Mouse (Mus musculus) forebrain, embryonic 16.5 days (tissue): ENCODE data around the gene Crb3. TPM values are rescaled to one million over a fixed set of nuclear protein-coding genes. Genes with fewer than 3 reads are reported as not detected.

Experiments used
- ATAC-seq: fragments of 200-750 bp; cut with Nextera tagmentation; 2 replicates; pipeline ENCODE4 v1.8.0; 2017; ENCODE audit warnings: mild to moderate bottlenecking, moderate library complexity
- H3K27ac ChIP-seq: fragments of 300-500 bp; sonication (generic); 2 replicates; pipeline ENCODE4 v1.5.1; 2014; ENCODE audit warnings: low read length, control low read depth
- H3K27me3 ChIP-seq: fragments of 300-500 bp; sonication (generic); replicated peaks from 2 replicates; pipeline ENCODE4 v1.6.1; 2014; ENCODE audit warnings: low read length; ENCODE audit not compliant: control insufficient read depth, insufficient read depth
- H3K36me3 ChIP-seq: fragments of 300-500 bp; sonication (generic); 2 replicates; pipeline ENCODE4 v1.6.1; 2014; ENCODE audit not compliant: control insufficient read depth, insufficient read depth
- H3K4me1 ChIP-seq: fragments of 300-500 bp; sonication (generic); replicated peaks from 2 replicates; pipeline ENCODE4 v1.6.1; 2014; ENCODE audit warnings: low read length; ENCODE audit not compliant: control insufficient read depth, insufficient read depth
- H3K4me2 ChIP-seq: fragments of 300-500 bp; sonication (generic); 2 replicates; pipeline ENCODE4 v1.6.1; 2014; ENCODE audit warnings: mild to moderate bottlenecking, low read length, control low read depth
- H3K4me3 ChIP-seq: fragments of 300-500 bp; sonication (generic); replicated peaks from 2 replicates; pipeline ENCODE4 v1.5.1; 2014; ENCODE audit warnings: mild to moderate bottlenecking, low read length, control low read depth
- H3K9ac ChIP-seq: fragments of 300-500 bp; sonication (generic); replicated peaks from 2 replicates; pipeline ENCODE4 v1.6.1; 2014; ENCODE audit warnings: low read depth, low read length, control low read depth
- H3K9me3 ChIP-seq: fragments of 300-500 bp; sonication (generic); 2 replicates; pipeline ENCODE4 v1.6.1; 2016; ENCODE audit warnings: low read length; ENCODE audit not compliant: control insufficient read depth
- WGBS: fragments of 180-500 bp; shearing (Covaris S2); extraction: QIAGEN DNeasy Blood & Tissue Kit; methylation state at CpG from one replicate; pipeline ENCODE4 v1.1.7; 2014; 5-methylcytosine and 5-hydroxymethylcytosine counted together
- polyA plus RNA-seq: library from polyadenylated mRNA; unstranded; fragments of >200 nt; fragmentation: Nextera tagmentation; extraction: Ambion mirVana; gene quantifications from 2 replicates; pipeline ENCODE4 v1.2.1, GENCODE M21; 2015

The Crb3 gene
- polyA plus RNA-seq, result 1.5 and 2.1 TPM in 2 replicates

GRCm38 (mm10) chr17:57058891-57059485, at the start of gene Crb3:
Gene Crb3, plus strand, starts transcription at chr17:57059105.
- Histone ChIP-seq H3K9ac (peak within 1 kb of the TSS; percentile 85), H3K4me3 (peak within 1 kb of the TSS; percentile 86), H3K36me3 (0 out of 2 replicates have a peak, but pooled peaks cover 3% of the 10 kb centered on the region), H3K27me3 (peaks cover 24% of the 10 kb centered on the region), H3K4me1 (peaks cover 21% of the 10 kb centered on the region), H3K9me3 (no peaks in the 10 kb centered on the region), H3K4me2 (peak within 1 kb of the TSS; percentile 72), H3K27ac (peak within 1 kb of the TSS; percentile 95)
- under 1% methylated on average over 20 of the region's 22 CpGs for WGBS
- ATAC-seq, result no peak; the same call in 1 of the 2 replicates

GRCm38 (mm10) chr17:57010911-57011235, 48.0 kb upstream of the Crb3 start:
- WGBS, result under 1% methylated on average over 19 of the region's 19 CpGs
- Histone ChIP-seq H3K4me3 (peak overlapping the region; percentile 79), H3K4me1 (peaks cover 14% of the 10 kb centered on the region), H3K9me3 (no peaks in the 10 kb centered on the region), H3K36me3 (peaks cover 17% of the 10 kb centered on the region), H3K27me3 (no peaks in the 10 kb centered on the region), H3K9ac (peak overlapping the region; percentile 64), H3K27ac (peak overlapping the region; percentile 81), H3K4me2 (peak overlapping the region; percentile 92)
- peak; percentile 49 for ATAC-seq

- under 1% methylated on average over 51 of the region's 51 CpGs for WGBS
- H3K27ac ChIP-seq, result peak within 1 kb of the TSS; percentile 95
These were observed 47.4 kb upstream of the Crb3 start, which contains the start of the genes Gtf2f1 and Gm17949 for GRCm38 (mm10) chr17:57011236-57012141. Gene Gtf2f1, minus strand, starts transcription at chr17:57011288. Gene Gm17949, plus strand, starts transcription at chr17:57011469.

GRCm38 (mm10) chr17:57012245-57012795, 46.6 kb upstream of the Crb3 start:
- ATAC-seq, result no peak
- WGBS, result 73% methylated on average over 13 of the region's 13 CpGs
- Histone ChIP-seq H3K9ac (no peak overlapping the region), H3K36me3 (peaks cover 3% of the 10 kb centered on the region), H3K27ac (peak overlapping the region; percentile 95), H3K27me3 (no peaks in the 10 kb centered on the region), H3K4me3 (peak overlapping the region; percentile 79), H3K4me1 (peaks cover 14% of the 10 kb centered on the region), H3K4me2 (peak overlapping the region; percentile 75), H3K9me3 (no peaks in the 10 kb centered on the region)

More at GRCm38 (mm10) chr17:57011236-57012141, 47.4 kb upstream of the Crb3 start, which contains the start of the genes Gtf2f1 and Gm17949:
- Histone ChIP-seq H3K4me2 (peak within 1 kb of the TSS; percentile 92), H3K36me3 (peaks cover 11% of the 10 kb centered on the region), H3K4me3 (peak within 1 kb of the TSS; percentile 79), H3K4me1 (peaks cover 14% of the 10 kb centered on the region), H3K9ac (peak within 1 kb of the TSS; percentile 74), H3K9me3 (no peaks in the 10 kb centered on the region), H3K27me3 (no peaks in the 10 kb centered on the region)
- ATAC-seq, result peak; percentile 91

GRCm38 (mm10) chr17:57019693-57020092, 39.2 kb upstream of the Crb3 start:
- Histone ChIP-seq H3K4me2 (no peak overlapping the region), H3K27me3 (no peaks in the 10 kb centered on the region), H3K4me3 (no peak overlapping the region), H3K9ac (no peak overlapping the region), H3K27ac (no peak overlapping the region), H3K9me3 (no peaks in the 10 kb centered on the region), H3K4me1 (no peaks in the 10 kb centered on the region), H3K36me3 (peaks cover 23% of the 10 kb centered on the region)
- ATAC-seq, result no peak
- WGBS, result 86% methylated on average over 2 of the region's 2 CpGs

- WGBS, result 92% methylated on average over 5 of the region's 5 CpGs
- ATAC-seq, result no peak
- Histone ChIP-seq H3K36me3 (peaks cover 34% of the 10 kb centered on the region), H3K4me3 (no peak overlapping the region), H3K9ac (no peak overlapping the region), H3K27ac (no peak overlapping the region), H3K27me3 (no peaks in the 10 kb centered on the region), H3K9me3 (no peaks in the 10 kb centered on the region), H3K4me2 (no peak overlapping the region), H3K4me1 (no peaks in the 10 kb centered on the region)
These were observed 37.9 kb upstream of the Crb3 start for GRCm38 (mm10) chr17:57020960-57021359.

- Histone ChIP-seq H3K27me3 (no peaks in the 10 kb centered on the region), H3K9me3 (no peaks in the 10 kb centered on the region), H3K36me3 (peaks cover 34% of the 10 kb centered on the region), H3K4me3 (no peak overlapping the region), H3K4me2 (no peak overlapping the region), H3K4me1 (peaks cover 13% of the 10 kb centered on the region), H3K27ac (no peak overlapping the region), H3K9ac (no peak overlapping the region)
- WGBS, result 90% methylated on average over 4 of the region's 4 CpGs
- no peak for ATAC-seq
These were observed 31.4 kb upstream of the Crb3 start for GRCm38 (mm10) chr17:57027471-57027870.

- H3K4me2 ChIP-seq, result peak overlapping the region; percentile 62
These were observed 29.2 kb upstream of the Crb3 start for GRCm38 (mm10) chr17:57029691-57030090.

More at GRCm38 (mm10) chr17:57029691-57030090, 29.2 kb upstream of the Crb3 start:
- Histone ChIP-seq H3K27me3 (no peaks in the 10 kb centered on the region), H3K36me3 (peaks cover 14% of the 10 kb centered on the region), H3K9ac (peak overlapping the region; percentile 98; the same call in 1 of the 2 replicates), H3K4me1 (peaks cover 16% of the 10 kb centered on the region), H3K27ac (no peak overlapping the region), H3K4me3 (peak overlapping the region; percentile 76), H3K9me3 (no peaks in the 10 kb centered on the region)
- ATAC-seq, result no peak
- 48% methylated on average over 8 of the region's 8 CpGs for WGBS
